Mouse (Mus musculus) layer of hippocampus, adult 2 months (tissue): ENCODE results near the gene Efcab11. TPM values are rescaled to one million over a fixed set of nuclear protein-coding genes. Genes with fewer than 3 reads are reported as not detected.

ENCODE experiments used
- DNase-seq, 2 experiments: peaks; one replicate each; pipeline ENCODE4 v3.0.0; 2022; ENCODE audit warnings: low spot score in 2 of 2
- H3K27ac ChIP-seq: fragments of 200-600 bp; 2 replicates; pipeline ENCODE4 v1.8.1; 2022
- H3K4me3 ChIP-seq: fragments of 200-600 bp; 2 replicates; pipeline ENCODE4 v1.8.1; 2022; ENCODE audit warnings: mild to moderate bottlenecking
- CTCF ChIP-seq: fragments of 200-600 bp; conservative IDR thresholded peaks from 2 replicates; pipeline ENCODE4 v1.8.1; 2022; ENCODE audit warnings: antibody characterized with exemption, mild to moderate bottlenecking, moderate library complexity
- total RNA-seq, 2 experiments: library from RNA; stranded (reverse); gene quantifications; 2 replicates each; pipeline ENCODE4 v1.2.3; 2021

Gene Efcab11
- total RNA-seq, 2 experiments from 2014 or later, result 0.34 to 0.84 TPM

DNA sequence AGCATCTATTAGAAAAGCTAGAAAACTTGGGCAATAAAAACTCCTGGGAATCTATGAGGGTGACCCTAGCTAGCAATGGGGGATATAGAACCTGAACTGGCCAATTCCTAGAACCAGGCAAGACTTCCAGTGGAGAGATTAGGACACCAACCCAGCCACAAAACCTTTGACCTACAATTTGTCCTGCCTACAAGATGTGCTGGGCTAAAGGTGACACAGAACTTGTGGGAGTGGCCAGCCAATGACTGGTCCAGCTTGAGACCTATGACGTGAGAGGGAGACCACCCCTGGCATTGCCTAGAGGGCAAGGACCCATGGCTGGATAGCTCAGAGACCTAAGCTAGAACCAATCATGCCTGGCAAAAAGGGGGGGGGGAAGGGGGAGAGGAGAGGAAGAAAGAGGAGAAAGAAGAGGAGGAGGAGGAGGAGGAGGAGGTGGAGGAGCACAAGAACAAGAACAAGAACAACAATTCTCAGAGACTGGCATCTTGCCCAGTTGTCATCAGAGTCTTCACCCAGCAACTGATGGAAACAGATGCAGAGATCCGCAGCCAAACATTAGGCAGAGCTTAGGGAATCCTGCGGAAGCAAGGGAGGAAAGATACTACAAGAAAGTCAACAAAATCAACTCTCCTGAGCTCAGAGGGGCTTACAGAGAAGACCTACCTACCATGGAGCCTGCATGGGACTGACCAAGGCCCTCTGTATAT, 24.7 kb downstream of the Efcab11 start:
- no peak for DNase-seq
- no peak for TF ChIP-seq CTCF

DNA sequence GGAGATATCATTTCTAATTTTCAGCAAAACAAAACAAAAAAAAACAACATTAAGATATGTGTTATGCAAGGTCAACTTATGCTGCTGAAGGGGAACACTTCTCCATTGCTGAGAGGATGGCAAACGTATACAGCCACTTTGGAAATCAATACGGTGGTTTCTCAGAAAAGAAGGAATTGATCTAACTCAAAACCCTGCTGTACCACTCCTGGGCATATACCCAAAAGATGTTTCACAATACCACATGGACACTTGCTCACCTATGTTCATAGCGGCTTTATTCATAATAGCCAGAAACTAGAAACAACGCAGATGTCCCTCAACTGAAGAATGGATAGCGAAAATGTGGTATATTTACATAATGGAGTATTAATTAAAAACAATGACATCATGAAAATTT, 25.6 kb downstream of the Efcab11 start:
- no peak for DNase-seq
- no peak overlapping the region for H3K27ac ChIP-seq
- no peak overlapping the region for H3K4me3 ChIP-seq
- no peak for TF ChIP-seq CTCF

More for the DNA sequence above, 24.7 kb downstream of the Efcab11 start:
- no peak overlapping the region for H3K27ac ChIP-seq
- no peak overlapping the region for H3K4me3 ChIP-seq

DNA sequence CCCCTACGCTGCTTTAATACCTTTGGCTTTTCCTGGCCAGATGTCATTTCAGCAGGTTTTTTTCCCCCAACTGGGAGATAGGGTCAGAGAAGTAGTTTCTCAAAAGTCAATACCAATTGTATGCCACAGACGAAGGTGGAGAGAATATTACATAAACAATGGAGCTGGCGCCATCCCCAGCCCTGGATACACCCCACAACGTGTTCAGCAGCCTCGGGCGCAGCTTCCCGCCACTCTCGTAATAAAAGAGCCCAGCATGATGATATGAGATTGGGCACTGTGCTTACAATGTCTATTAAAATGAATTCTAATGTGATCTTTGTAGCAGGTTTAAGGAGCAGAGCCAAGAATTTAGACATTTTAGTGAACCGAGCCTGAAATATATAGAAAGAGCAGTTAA, 28.2 kb downstream of the Efcab11 start:
- no peak for DNase-seq
- H3K27ac ChIP-seq, result no peak overlapping the region
- no peak for TF ChIP-seq CTCF
- no peak overlapping the region for H3K4me3 ChIP-seq

DNA sequence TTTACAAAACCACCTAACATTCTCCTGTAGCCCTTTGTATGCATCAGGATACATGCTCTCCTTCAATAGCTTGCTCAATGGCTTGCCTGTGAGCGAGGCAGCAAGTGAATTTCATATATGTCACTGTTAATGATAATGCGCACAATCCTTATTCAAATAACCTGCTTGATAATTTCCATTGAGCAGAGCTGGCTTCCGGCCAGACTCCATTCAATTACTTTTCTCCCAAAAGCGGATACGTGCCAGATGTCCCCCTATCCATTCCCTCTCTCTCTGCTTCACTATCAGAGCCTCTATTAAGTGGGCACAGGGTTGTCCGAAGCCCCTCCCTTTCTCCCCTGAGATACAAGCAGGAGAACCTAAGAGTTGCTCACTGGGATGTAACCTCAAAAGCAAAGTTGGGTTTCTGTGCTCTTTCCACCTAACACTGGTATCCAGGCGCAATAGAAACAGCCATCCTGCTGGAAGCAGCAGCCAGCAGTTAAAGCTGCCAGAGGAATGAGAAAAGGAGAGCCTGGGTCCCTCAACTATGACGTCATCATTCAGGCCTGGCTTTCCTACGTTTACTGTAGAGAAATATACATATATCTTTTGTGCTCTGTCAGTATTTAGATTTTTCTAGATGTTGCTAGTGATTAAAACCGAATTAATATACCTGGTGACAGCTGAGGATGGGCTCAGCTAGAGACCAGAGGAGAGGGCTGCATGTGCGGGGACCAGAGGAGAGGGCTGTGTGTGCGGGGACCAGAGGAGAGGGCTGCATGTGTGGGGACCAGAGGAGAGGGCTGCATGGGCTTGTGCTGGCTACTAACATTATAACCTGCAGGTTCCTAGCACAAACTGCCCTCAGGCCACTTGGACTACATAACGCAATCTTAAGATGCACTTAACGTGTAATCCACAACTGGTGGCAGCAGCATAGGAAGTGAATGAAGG, 30.6 kb downstream of the Efcab11 start:
- TF ChIP-seq CTCF, result no peak
- no peak for DNase-seq
- Histone ChIP-seq H3K27ac (no peak overlapping the region), H3K4me3 (no peak overlapping the region)

DNA sequence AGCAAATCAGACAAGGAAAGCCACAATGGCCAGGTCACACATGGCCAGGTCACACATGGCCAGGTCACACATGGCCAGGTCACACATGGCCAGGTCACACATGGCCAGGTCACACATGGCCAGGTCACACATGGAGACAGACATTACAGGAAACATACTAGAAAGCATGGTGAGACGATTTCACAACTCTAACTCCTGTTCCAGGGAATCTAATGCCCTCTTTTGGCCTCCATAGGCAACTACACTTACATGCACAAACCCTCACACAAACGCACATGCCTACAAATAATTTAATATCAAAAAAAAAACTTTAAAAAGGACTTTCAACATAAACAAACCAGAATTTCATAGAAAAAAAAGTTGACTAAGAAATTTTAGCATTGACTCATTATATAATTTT, 34.2 kb downstream of the Efcab11 start:
- Histone ChIP-seq H3K4me3 (no peak overlapping the region), H3K27ac (no peak overlapping the region)
- DNase-seq, result no peak
- TF ChIP-seq CTCF, result peak; percentile 27; the same call in 1 of the 2 replicates

DNA sequence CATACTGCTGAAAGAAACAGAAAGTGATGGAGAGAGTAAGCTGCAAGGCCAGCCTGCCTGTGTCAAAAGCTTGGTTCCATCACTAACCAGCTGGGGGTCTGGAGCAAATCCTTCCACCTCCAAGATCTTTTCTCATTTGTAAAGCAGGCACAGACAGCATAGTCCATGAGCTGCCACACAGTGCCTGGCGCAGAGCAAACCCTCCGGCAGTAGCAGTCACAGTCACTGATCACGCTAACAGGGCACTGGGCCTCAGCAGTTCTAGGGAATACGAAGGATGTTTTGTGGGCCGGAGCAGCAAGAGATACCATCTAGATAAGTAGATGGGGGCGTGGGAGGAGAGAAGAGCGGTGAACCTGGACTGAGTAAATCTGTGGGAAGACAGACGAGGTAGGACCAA, 39.3 kb downstream of the Efcab11 start:
- Histone ChIP-seq H3K4me3 (no peak overlapping the region), H3K27ac (no peak overlapping the region)
- no peak for TF ChIP-seq CTCF
- DNase-seq, result no peak

DNA sequence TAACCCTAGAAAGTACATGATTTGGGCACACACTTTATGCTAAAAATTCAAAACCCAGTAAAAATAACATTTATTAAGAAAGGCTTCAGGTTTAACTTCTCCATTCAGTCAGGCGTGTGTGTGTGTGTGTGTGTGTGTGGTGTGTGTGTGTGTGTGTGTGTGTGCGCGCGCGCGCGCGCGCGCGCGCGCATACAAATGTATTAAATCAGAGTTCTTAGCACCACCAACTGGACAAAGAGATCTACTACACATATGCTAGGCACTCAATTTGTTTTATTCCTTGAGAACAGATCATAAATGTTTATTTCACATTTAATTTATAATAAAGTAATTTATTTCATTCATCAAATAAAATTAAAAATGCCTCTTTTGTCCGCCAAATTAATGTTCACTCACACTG, 45.5 kb downstream of the Efcab11 start:
- TF ChIP-seq CTCF, result peak; percentile 79
- Histone ChIP-seq H3K4me3 (no peak overlapping the region), H3K27ac (no peak overlapping the region)
- peak in 1 of 2 experiments; percentile 34 for DNase-seq

DNA sequence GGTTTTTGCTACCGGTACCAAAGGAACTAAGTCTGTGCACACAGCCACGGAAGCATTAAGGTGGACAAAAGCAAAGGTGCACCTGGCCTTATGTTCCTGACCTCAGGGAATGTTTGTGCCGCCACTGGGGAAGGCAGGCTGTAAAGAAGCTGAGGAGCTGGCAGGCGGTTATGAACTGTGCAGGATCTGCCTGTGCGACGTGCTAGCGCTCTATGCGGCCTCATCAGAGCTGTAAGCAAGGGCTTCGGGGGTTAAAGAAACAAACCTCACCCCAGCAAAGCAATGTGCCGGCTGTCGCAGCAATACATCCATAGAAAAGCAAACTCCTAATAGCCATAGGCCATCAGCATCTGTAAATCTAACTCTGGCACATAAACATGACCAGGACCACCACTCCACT, 46.1 kb downstream of the Efcab11 start:
- no peak overlapping the region for H3K4me3 ChIP-seq
- no peak for DNase-seq
- no peak overlapping the region for H3K27ac ChIP-seq
- no peak for TF ChIP-seq CTCF

DNA sequence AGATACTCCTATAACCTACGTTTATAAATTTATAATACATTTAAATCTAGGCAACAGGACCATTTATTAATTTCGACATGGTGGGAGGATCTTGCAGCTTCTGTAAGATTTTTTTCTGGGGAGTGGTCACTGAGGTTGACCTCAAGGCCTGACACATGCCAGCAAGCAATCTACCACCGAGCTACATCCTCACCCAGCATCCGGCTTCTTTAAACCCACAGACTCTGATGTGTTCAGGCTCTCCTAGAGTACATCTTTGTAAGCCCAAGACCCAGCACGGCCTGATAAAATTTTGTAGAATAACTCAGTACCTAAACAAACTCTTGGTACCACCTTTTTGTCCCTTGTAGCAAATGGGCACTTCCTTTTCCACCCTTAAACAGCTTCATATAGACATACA, 46.7 kb downstream of the Efcab11 start:
- DNase-seq, result no peak
- no peak for TF ChIP-seq CTCF
- Histone ChIP-seq H3K27ac (no peak overlapping the region), H3K4me3 (no peak overlapping the region)

DNA sequence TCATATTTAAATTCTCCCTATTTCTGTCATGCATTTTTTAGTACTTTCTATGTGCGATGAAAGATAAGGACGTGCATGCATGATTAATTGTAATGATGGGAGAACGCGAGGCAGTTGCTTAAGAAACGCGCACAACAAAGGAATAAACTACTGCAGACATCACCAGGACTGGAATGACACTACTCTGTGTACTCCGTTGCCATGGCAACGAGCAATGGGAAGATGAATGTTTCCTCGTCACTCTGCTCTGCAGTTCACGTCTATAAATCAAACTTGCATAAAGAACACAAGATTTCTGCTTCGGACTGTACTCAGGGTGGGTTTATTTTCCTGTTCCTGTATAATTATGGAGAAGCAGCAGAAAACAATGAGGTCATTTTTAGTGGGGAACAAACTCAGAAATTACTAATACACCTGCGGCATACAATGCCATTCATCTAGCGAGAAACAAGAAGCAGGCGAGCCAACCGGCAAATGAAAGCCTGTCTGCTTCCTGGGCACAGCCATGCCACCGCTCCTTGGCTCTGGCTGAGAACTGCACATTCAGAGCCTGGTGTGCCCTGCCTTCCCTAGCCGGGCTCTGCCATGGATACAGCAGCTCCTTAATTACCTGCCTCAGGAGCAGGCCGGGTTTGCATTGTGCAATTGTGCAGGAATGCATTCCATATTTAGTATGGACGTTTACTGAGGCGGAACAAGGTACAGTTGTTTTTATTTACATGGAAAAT, 47.7 kb downstream of the Efcab11 start:
- H3K4me3 ChIP-seq, result peak overlapping the region; percentile 38
- DNase-seq, result peak; percentile 47 to 51
- no peak for TF ChIP-seq CTCF
- no peak overlapping the region for H3K27ac ChIP-seq

DNA sequence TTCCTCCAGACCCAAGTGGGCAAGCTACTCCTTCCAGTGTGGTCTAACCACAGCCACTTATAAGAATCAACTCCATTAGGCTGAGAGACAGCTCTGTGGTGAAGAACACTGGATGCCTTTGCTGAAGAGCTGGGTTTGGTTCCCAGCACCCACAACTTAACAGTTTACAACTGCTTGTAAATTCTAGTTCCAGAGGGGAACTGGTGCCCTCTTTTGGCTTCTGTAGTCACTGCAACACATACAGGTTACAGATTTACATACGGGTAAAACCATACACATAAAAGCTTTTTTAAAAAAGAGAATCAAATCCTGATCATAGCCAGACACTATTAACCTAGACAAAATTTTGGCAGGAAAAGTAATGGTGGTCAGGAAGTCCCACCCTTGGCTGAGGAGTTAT, 50.8 kb downstream of the Efcab11 start:
- peak; percentile 60 for TF ChIP-seq CTCF
- H3K4me3 ChIP-seq, result no peak overlapping the region
- DNase-seq, result no peak

DNA sequence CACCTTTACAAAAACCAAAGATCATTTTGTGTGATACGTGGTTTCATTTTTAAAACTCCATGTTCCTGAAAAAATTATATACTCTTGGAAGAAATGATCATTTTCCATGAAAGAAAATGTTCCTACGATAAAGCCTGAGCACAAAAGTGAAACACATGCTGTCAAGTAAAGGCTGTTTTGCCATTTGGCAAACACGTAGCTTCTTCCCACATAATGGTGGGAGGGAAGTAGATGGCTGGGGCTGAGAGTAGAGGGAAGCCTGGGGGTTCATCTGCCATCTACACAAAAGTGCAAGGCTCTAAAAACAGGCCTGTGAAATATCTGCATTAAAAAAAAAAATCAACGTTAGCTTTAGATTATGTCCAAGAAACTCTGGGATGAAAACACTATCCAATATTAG, 61.6 kb downstream of the Efcab11 start:
- Histone ChIP-seq H3K27ac (no peak overlapping the region), H3K4me3 (peak overlapping the region; percentile 15; the same call in 1 of the 2 replicates)
- peak; percentile 13 to 42 for DNase-seq
- no peak for TF ChIP-seq CTCF

More for the DNA sequence above, 50.8 kb downstream of the Efcab11 start:
- H3K27ac ChIP-seq, result no peak overlapping the region
